Mouse (Mus musculus): ENCODE measurements around the gene Denr.

- no peak for TF ChIP-seq CTCF (IDR thresholded peaks at IDR 0.05; ENCODE audit: low read depth, low read length)
- no peak for TF ChIP-seq TAL1 (conservative IDR thresholded peaks at IDR 0.05; ENCODE audit: low read depth, low read length)
- no peak for TF ChIP-seq GATA1 (IDR thresholded peaks at IDR 0.05; ENCODE audit: borderline replicate concordance, low read length)
- no peak for TF ChIP-seq POLR2AphosphoS5 (IDR thresholded peaks at IDR 0.05; ENCODE audit: insufficient replicate concordance, low read depth, low read length)
Observed at GRCm38 (mm10) chr5:123896395-123896794, 10.6 kb upstream of the Denr start.
